Mouse (Mus musculus) mesoderm, embryonic 11.5 days (tissue): ENCODE measurements around the gene Cerkl.

Experiments
- DNase-seq: peaks from one replicate; pipeline ENCODE4 v3.0.0-alpha.2; 2012; ENCODE audit warnings: low read depth, low spot score

Gene Cerkl

GRCm38 (mm10) chr2:79316182-79316880 is 140.3 kb downstream of the Cerkl start:
- no peak for DNase-seq

GRCm38 (mm10) chr2:79315108-79315507 is 141.5 kb downstream of the Cerkl start:
- no peak for DNase-seq

DNA sequence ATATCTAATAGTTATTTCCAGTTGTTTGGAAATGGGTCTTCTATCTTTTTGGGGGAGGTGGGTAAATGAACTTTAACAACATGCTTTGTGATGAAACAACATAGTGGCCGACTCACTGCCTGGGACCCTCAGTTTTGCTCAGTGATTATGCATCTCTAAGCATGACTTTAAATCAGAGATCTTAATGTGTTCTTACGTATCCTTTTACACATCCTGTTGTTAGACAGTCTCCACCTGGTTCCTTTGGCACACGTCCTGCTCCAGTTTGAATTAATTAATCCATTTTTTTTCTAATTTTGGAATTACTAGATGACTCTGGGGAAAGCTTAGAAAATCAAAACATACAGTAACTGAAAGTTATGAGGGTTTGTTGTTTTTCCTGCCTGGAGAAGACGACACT is 144.1 kb downstream of the Cerkl start:
- DNase-seq = no peak

DNA sequence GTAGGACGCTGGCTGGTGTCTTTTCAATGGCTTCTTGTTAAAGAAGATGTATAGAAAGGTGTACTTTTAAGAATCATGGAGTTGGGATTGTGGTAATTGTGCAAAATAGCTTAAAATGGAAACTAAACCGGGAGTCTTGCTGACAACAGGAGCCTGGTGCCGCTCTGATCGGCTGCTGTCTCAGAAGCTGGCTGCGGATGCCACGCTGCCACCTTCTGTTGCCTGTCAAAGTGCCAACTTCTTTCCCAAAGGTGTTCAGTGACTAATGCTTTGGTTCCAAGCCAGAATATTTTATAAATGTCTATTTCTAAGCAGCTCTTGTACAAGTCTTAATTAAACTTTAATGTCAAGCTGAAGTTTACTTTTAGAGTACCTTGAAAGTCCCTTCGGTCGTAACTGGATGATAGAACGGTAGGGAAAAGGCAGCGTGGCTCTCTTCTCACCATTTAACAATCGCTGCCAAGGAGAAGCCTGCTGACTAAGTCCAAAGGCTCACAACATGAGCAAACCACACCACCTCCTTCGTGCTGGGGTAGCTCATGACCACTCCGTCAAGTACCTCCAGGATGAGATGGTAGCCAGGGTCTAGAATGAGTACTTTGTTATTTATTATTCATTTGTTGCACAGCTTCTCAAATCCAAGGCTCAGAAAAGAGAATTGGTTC is 147.0 kb downstream of the Cerkl start:
- DNase-seq = no peak

GRCm38 (mm10) chr2:79307549-79307948 is 149.0 kb downstream of the Cerkl start:
- no peak for DNase-seq

- no peak for DNase-seq
Observed at GRCm38 (mm10) chr2:79302398-79302797, 154.2 kb downstream of the Cerkl start.

DNA sequence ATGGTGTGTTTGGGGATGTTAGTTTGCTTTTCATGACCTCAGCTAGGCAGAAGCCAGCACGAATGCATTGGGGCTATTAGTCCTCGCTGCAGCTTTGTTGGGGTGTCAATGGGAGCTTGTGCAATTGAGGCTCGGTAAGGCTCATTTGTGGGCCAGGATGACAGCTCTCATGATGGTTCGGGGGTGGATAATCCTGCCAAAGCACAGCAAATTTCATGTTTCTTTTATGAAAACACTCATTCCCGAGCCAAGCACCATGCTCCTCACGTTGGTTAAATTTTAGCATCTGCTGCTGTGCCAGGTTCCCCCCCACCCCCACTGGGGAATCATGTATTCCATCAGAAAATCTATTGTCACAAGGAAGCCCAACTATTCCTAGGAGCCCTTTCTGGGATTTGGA is 164.2 kb downstream of the Cerkl start:
- no peak for DNase-seq

DNA sequence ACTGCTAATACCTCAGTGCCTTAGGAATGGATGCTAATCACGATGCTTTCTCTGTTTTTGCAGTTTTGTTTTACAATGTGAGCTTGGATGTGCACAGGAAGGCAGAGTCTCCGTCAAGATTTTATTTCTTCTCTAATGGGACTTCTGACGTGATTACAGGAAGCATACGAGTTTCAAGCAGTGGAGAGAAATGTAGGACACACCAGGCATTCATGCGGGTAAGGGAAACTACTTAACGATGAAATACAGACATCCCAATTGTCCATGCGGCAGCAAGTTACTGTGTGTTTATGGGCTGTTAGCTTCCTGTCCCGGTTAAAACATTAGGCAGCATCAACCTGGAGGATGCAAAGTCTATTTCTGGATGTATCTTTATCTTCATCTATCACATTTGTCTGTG is 164.7 kb downstream of the Cerkl start:
- DNase-seq = no peak

GRCm38 (mm10) chr2:79290149-79290548 is 166.4 kb downstream of the Cerkl start:
- DNase-seq = no peak

DNA sequence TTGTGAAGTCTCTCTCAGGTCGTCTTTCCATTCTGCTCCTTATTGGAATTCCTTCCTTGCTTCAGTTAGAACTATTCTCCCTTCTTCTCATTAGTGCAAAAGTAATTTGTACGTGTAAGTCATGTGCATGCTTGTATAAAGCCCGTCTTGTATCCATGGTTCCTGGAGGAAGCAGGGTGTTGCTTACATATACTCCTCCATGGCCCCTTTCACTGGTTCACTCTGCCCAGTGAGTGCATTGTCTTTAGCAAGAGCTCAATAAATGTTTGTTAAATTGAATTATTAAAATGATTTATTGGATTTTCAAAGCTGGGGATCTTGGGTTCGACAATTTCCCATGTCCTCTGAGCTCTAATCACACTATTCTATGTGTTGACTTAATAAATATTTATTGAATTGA is 172.4 kb downstream of the Cerkl start:
- no peak for DNase-seq
